Mouse (Mus musculus) heart, embryonic 14.5 days (tissue): ENCODE measurements around the gene Mepce. TPM values are rescaled to one million over a fixed set of nuclear protein-coding genes. Genes with fewer than 3 reads are reported as not detected.

Source experiments
- ATAC-seq: fragments of 200-750 bp; cut with Nextera tagmentation; 2 replicates; pipeline ENCODE4 v1.8.0; 2017; ENCODE audit warnings: low read depth, moderate TSS enrichment; ENCODE audit not compliant: insufficient number of reproducible peaks, insufficient read depth, low FRiP score
- H3K27ac ChIP-seq, 2 experiments: fragments of 200-500 bp in 1 of 2; fragments of 300-500 bp in 1 of 2; sonication (generic) in 1 of 2; replicated peaks in 1 of 2; 2 replicates each; pipeline ENCODE4 v1.5.1; 2012 to 2014; ENCODE audit warnings: low read depth in 2 of 2, low read length in 2 of 2, control low read depth in 1 of 2, mild to moderate bottlenecking in 1 of 2, mixed read lengths in 1 of 2; ENCODE audit not compliant: control insufficient read depth in 1 of 2, insufficient read depth in 1 of 2
- H3K27me3 ChIP-seq: fragments of 300-500 bp; sonication (generic); 2 replicates; pipeline ENCODE4 v1.6.1; 2014; ENCODE audit warnings: mild to moderate bottlenecking, low read length, control low read depth; ENCODE audit not compliant: control insufficient read depth, insufficient read depth
- H3K36me3 ChIP-seq: fragments of 300-500 bp; sonication (generic); 2 replicates; pipeline ENCODE4 v1.6.1; 2014; ENCODE audit warnings: mild to moderate bottlenecking, control low read depth, low read length, mixed read lengths; ENCODE audit not compliant: control insufficient read depth, insufficient read depth
- H3K4me1 ChIP-seq, 2 experiments: fragments of 200-500 bp in 1 of 2; fragments of 300-500 bp in 1 of 2; sonication (generic) in 1 of 2; 2 replicates each; pipeline ENCODE4 v1.6.1; 2012 to 2014; ENCODE audit warnings: low read length in 2 of 2, control low read depth in 1 of 2, mixed read lengths in 1 of 2; ENCODE audit not compliant: control insufficient read depth in 2 of 2, insufficient read depth in 2 of 2
- H3K4me2 ChIP-seq: fragments of 300-500 bp; sonication (generic); 2 replicates; pipeline ENCODE4 v1.6.1; 2014; ENCODE audit warnings: mild to moderate bottlenecking, low read length
- H3K4me3 ChIP-seq, 2 experiments: fragments of 200-500 bp in 1 of 2; fragments of 300-500 bp in 1 of 2; sonication (generic) in 1 of 2; 2 replicates each; pipeline ENCODE4 v1.5.1; 2012 to 2014; ENCODE audit warnings: low read length in 2 of 2, mild to moderate bottlenecking in 2 of 2, control low read depth in 1 of 2, low read depth in 1 of 2, moderate library complexity in 1 of 2; ENCODE audit not compliant: control insufficient read depth in 1 of 2, insufficient read depth in 1 of 2
- H3K9ac ChIP-seq: fragments of 300-500 bp; sonication (generic); 2 replicates; pipeline ENCODE4 v1.6.1; 2014; ENCODE audit warnings: mild to moderate bottlenecking, low read length
- H3K9me3 ChIP-seq: fragments of 300-500 bp; sonication (generic); 2 replicates; pipeline ENCODE4 v1.6.1; 2016; ENCODE audit warnings: low read length, control low read depth; ENCODE audit not compliant: control insufficient read depth
- WGBS: fragments of 180-500 bp; shearing (Covaris S2); extraction: QIAGEN DNeasy Blood & Tissue Kit; methylation state at CpG from one replicate; pipeline ENCODE4 v1.1.7; 2014; 5-methylcytosine and 5-hydroxymethylcytosine counted together
- polyA plus RNA-seq: library from polyadenylated mRNA; unstranded; fragments of >200 nt; fragmentation: Nextera tagmentation; extraction: Ambion mirVana; gene quantifications from 2 replicates; pipeline ENCODE4 v1.2.1, GENCODE M21; 2014

Gene Mepce
- polyA plus RNA-seq, 1 experiment from 2014 or later: 9.2 TPM

- H3K4me3 ChIP-seq: no peak overlapping the region
- peaks cover 3% of the 10 kb centered on the region; the same call in 1 of the 2 replicates for H3K9me3 ChIP-seq
- H3K27me3 ChIP-seq: no peaks in the 10 kb centered on the region
- no peak overlapping the region for H3K9ac ChIP-seq
- no peak overlapping the region for H3K4me2 ChIP-seq
- no peak overlapping the region for H3K27ac ChIP-seq
- H3K4me1 ChIP-seq: no peaks in the 10 kb centered on the region
- ATAC-seq: no peak
- 43% methylated on average over 2 of the region's 2 CpGs for WGBS
- no peaks in the 10 kb centered on the region for H3K36me3 ChIP-seq
These were observed 16.7 kb downstream of the Mepce start for GRCm38 (mm10) chr5:137770709-137771108.

GRCm38 (mm10) chr5:137768475-137768874 is 19.0 kb downstream of the Mepce start:
- no peak for ATAC-seq
- Histone ChIP-seq H3K4me2 (no peak overlapping the region), H3K4me1 (no peaks in the 10 kb centered on the region), H3K36me3 (no peaks in the 10 kb centered on the region), H3K9ac (no peak overlapping the region), H3K4me3 (no peak overlapping the region), H3K27ac (no peak overlapping the region), H3K9me3 (peaks cover 3% of the 10 kb centered on the region; the same call in 1 of the 2 replicates), H3K27me3 (no peaks in the 10 kb centered on the region)
- 76% methylated on average over 1 of the region's 1 CpGs for WGBS

GRCm38 (mm10) chr5:137766270-137766669 is 21.2 kb downstream of the Mepce start:
- Histone ChIP-seq H3K27me3 (no peaks in the 10 kb centered on the region), H3K9me3 (peaks cover 3% of the 10 kb centered on the region; the same call in 1 of the 2 replicates), H3K9ac (no peak overlapping the region), H3K27ac (no peak overlapping the region), H3K4me3 (no peak overlapping the region), H3K36me3 (no peaks in the 10 kb centered on the region), H3K4me2 (no peak overlapping the region), H3K4me1 (no peaks in the 10 kb centered on the region)
- no peak for ATAC-seq
- WGBS: 63% methylated on average over 3 of the region's 3 CpGs

GRCm38 (mm10) chr5:137764609-137765340 is 22.7 kb downstream of the Mepce start:
- peaks cover 2% of the 10 kb centered on the region for H3K36me3 ChIP-seq
- H3K9me3 ChIP-seq: peaks cover 3% of the 10 kb centered on the region; the same call in 1 of the 2 replicates
- no peak overlapping the region for H3K4me3 ChIP-seq
- H3K27me3 ChIP-seq: no peaks in the 10 kb centered on the region
- H3K27ac ChIP-seq: no peak overlapping the region
- H3K9ac ChIP-seq: no peak overlapping the region
- 51% methylated on average over 9 of the region's 9 CpGs for WGBS
- ATAC-seq: no peak
- peaks cover 2 to 4% of the 10 kb centered on the region in 2 experiments; a peak in 2 of 4 replicates for H3K4me1 ChIP-seq
- no peak overlapping the region for H3K4me2 ChIP-seq

- H3K36me3 ChIP-seq: peaks cover 41% of the 10 kb centered on the region
- H3K27me3 ChIP-seq: no peaks in the 10 kb centered on the region
- 42% methylated on average over 4 of the region's 4 CpGs for WGBS
- peak; percentile 31 for ATAC-seq
- peaks cover 14 to 34% of the 10 kb centered on the region in 2 experiments for H3K4me1 ChIP-seq
- no peak overlapping the region for H3K27ac ChIP-seq
- no peaks in the 10 kb centered on the region for H3K9me3 ChIP-seq
- no peak overlapping the region for H3K4me3 ChIP-seq
- no peak overlapping the region for H3K9ac ChIP-seq
- H3K4me2 ChIP-seq: no peak overlapping the region
These were observed 27.5 kb downstream of the Mepce start for GRCm38 (mm10) chr5:137759971-137760412.

- ATAC-seq: no peak
- no peaks in the 10 kb centered on the region for H3K27me3 ChIP-seq
- H3K36me3 ChIP-seq: peaks cover 47% of the 10 kb centered on the region
- no peak overlapping the region for H3K4me2 ChIP-seq
- H3K9ac ChIP-seq: no peak overlapping the region
- H3K27ac ChIP-seq: 0 out of 4 replicates have a peak overlapping the region, but pooled peaks of 1 of the 2 experiments have one; percentile 24
- WGBS: 89% methylated on average over 19 of the region's 19 CpGs
- no peaks in the 10 kb centered on the region for H3K9me3 ChIP-seq
- no peak overlapping the region for H3K4me3 ChIP-seq
- H3K4me1 ChIP-seq: peaks cover 14 to 34% of the 10 kb centered on the region in 2 experiments
These were observed 28.4 kb downstream of the Mepce start for GRCm38 (mm10) chr5:137758921-137759534.

- H3K4me2 ChIP-seq: no peak overlapping the region
- H3K9me3 ChIP-seq: no peaks in the 10 kb centered on the region
- H3K36me3 ChIP-seq: peaks cover 58% of the 10 kb centered on the region
- no peak overlapping the region for H3K4me3 ChIP-seq
- peak overlapping the region in 1 of 2 experiments; percentile 61; a peak in 1 of 4 replicates for H3K27ac ChIP-seq
- peak; percentile 64 for ATAC-seq
- H3K27me3 ChIP-seq: no peaks in the 10 kb centered on the region
- H3K9ac ChIP-seq: 0 out of 2 replicates have a peak overlapping the region, but pooled peaks have one; percentile 30
- whole genome bisulfite sequencing: 47% methylated on average over 6 of the region's 6 CpGs
- peaks cover 19 to 44% of the 10 kb centered on the region in 2 experiments for H3K4me1 ChIP-seq
These were observed 29.6 kb downstream of the Mepce start for GRCm38 (mm10) chr5:137757887-137758286.
